Mouse (Mus musculus) adrenal gland, adult 10 weeks (tissue): ENCODE data around the gene Olfr99. TPM values are rescaled to one million over a fixed set of nuclear protein-coding genes. Genes with fewer than 3 reads are reported as not detected.

Experiments used
- polyA plus RNA-seq: library from polyadenylated mRNA; stranded (reverse); fragments of 350-450 nt; fragmentation: Illumina TruSeq; extraction: RNeasy Lipid Tissue Mini Kit (QIAGEN cat#74804); gene quantifications from one replicate; pipeline ENCODE4 v1.2.3, GENCODE M21; 2014; ENCODE audit warnings: low read depth, low replicate concordance

The Olfr99 gene
- not detected for polyA plus RNA-seq

GRCm38 (mm10) chr17:37283360-37283759 is at the start of gene Olfr99:
Gene Olfr99 (minus strand): TSS chr17:37283460.

DNA sequence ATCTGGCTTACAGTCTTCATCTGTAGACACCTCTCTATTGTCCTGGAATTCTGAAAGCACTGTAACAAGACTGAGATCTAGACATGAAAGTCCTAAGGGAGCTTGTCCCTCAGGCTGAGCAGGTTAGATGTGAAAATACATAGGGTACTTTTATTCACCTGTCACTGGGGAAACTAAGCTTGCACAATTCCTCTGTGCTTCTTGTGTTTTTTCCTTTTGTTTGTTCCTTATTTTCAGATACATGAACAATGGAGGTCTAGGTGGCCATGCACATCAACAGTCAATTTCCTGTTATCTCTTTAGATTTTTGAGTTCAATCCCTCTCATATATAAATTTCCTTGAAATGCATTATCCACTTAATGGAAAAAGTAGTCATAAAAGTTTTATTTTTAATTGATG is 33.7 kb upstream of the Olfr99 start, which contains the start of gene Olfr102:
Gene Olfr102 (minus strand): TSS at position 101 of the 400 bp plus-strand sequence.

GRCm38 (mm10) chr17:37304213-37304612 is 21.0 kb upstream of the Olfr99 start, which contains the start of gene Olfr101:
Gene Olfr101 (minus strand): TSS chr17:37304313.

DNA sequence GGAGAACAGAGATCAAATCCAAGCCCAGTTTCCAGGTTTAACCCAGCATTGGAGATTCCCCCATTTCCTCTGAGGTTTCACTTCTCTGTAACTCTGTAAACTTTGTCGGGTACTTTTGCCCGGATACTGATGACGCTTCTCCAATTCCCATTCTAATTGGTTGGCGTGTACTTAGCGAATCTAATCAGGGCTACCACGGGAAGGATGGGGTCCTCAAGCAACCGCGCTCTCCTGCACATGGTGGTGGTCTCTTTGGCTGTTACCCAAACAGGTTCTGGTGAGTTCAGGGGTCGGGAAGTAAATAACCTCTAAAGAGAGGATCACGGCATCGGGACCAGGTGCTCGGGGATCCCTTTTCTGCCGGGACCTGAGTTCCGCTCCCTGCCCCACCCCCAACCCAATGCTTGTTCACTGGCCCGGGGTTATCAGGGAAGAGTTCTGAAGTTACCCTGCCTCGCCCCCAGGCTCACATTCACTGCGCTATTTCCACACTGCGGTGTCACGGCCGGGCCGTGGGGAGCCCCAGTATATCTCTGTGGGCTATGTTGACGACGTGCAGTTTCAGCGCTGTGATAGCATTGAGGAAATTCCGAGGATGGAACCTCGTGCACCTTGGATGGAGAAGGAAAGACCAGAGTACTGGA is 13.1 kb downstream of the Olfr99 start, which contains the start of gene H2-M3:
Gene H2-M3 (plus strand): TSS at position 163 of the 644 bp plus-strand sequence.

GRCm38 (mm10) chr17:37263626-37264025 is 19.6 kb downstream of the Olfr99 start, which contains the start of gene Olfr98:
Gene Olfr98 (minus strand): TSS chr17:37263749.

DNA sequence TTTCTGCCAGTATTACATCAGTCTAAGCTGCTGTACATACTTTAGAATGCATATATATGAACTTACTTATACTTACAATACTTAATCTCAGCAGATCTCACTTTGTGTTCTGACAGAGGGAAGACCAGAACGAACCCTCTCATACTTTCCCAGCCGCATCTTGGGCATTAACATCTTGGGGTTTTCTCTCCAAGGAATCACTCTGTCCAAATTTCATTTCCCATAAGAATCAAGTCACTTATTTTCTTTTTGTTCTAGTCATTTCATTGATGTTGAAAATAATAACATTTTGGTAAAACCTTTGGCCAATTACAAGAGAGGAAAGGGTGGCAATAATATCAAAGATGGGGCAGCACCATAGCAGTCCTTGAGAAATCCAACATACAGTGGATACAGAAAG is 46.0 kb downstream of the Olfr99 start, which contains the start of gene Olfr97:
Gene Olfr97 (minus strand): TSS at position 101 of the 400 bp plus-strand sequence.

Other genes starting within 250 kb of the Olfr99 start
- gene Gabbr1, start 237.5 kb downstream of the Olfr99 start, polyA plus RNA-seq, result 34.8 TPM
- not detected for gene Olfr90, start 195.0 kb downstream of the Olfr99 start, polyA plus RNA-seq
- not detected for gene Olfr91, start 185.2 kb downstream of the Olfr99 start, polyA plus RNA-seq
- gene Olfr92, start 163.4 kb downstream of the Olfr99 start, polyA plus RNA-seq, result not detected
- gene Olfr93, start 122.0 kb downstream of the Olfr99 start, polyA plus RNA-seq, result not detected
- gene Ubd, start 89.6 kb downstream of the Olfr99 start, polyA plus RNA-seq, result not detected
- not detected for gene Olfr94, start 82.5 kb downstream of the Olfr99 start, polyA plus RNA-seq
- not detected for gene Olfr95, start 70.3 kb downstream of the Olfr99 start, polyA plus RNA-seq
- gene Olfr96, start 63.3 kb downstream of the Olfr99 start, polyA plus RNA-seq, result not detected
- gene Olfr97, start 46.1 kb downstream of the Olfr99 start, polyA plus RNA-seq, result not detected
- gene Olfr98, start 19.7 kb downstream of the Olfr99 start, polyA plus RNA-seq, result not detected
- gene H2-M3, start 13.2 kb downstream of the Olfr99 start, polyA plus RNA-seq, result 0.58 TPM
- gene Olfr101, start 20.9 kb upstream of the Olfr99 start, polyA plus RNA-seq, result not detected
- not detected for gene Olfr102, start 33.6 kb upstream of the Olfr99 start, polyA plus RNA-seq
- gene Olfr103, start 56.2 kb upstream of the Olfr99 start, polyA plus RNA-seq, result not detected
- not detected for gene Olfr104-ps, start 76.1 kb upstream of the Olfr99 start, polyA plus RNA-seq
- not detected for gene Olfr105-ps, start 95.6 kb upstream of the Olfr99 start, polyA plus RNA-seq
- gene Olfr106-ps, start 106.9 kb upstream of the Olfr99 start, polyA plus RNA-seq, result not detected
- not detected for gene Olfr107, start 115.8 kb upstream of the Olfr99 start, polyA plus RNA-seq
- gene Olfr108, start 162.0 kb upstream of the Olfr99 start, polyA plus RNA-seq, result not detected
- gene Olfr109, start 175.5 kb upstream of the Olfr99 start, polyA plus RNA-seq, result not detected
- 0.52 TPM for gene H2-M2, start 200.1 kb upstream of the Olfr99 start, polyA plus RNA-seq
- gene Olfr110, start 209.0 kb upstream of the Olfr99 start, polyA plus RNA-seq, result not detected
- gene Olfr111, start 224.6 kb upstream of the Olfr99 start, polyA plus RNA-seq, result not detected